Mouse (Mus musculus): Measurements from ENCODE around the gene Otulinl.

Gene Otulinl

GRCm38 (mm10) chr15:27680997-27681396 is 382 bp downstream of the Otulinl start:
- in situ Hi-C loops (cut with MboI, MseI): no loop called here

GRCm38 (mm10) chr15:27678511-27678910 is 2.9 kb downstream of the Otulinl start:
- in situ Hi-C loops (cut with MboI, MseI): no loop called here

GRCm38 (mm10) chr15:27677801-27678200 is 3.6 kb downstream of the Otulinl start:
- in situ Hi-C loops (cut with MboI, MseI): no loop called here

- in situ Hi-C loops (cut with MboI, MseI): no loop called here
Measured at GRCm38 (mm10) chr15:27676211-27676610, 5.2 kb downstream of the Otulinl start.

GRCm38 (mm10) chr15:27675122-27675521 is 6.3 kb downstream of the Otulinl start:
- in situ Hi-C loops (cut with MboI, MseI): no loop called here

- in situ Hi-C loops (cut with MboI, MseI): loop anchor here (25.0 kb wide), 1 partner anchor 163 kb away; no protein-coding TSS in a partner anchor
Measured at GRCm38 (mm10) chr15:27674041-27674440, 7.3 kb downstream of the Otulinl start.

GRCm38 (mm10) chr15:27673151-27673550 is 8.2 kb downstream of the Otulinl start:
- in situ Hi-C loops (cut with MboI, MseI): loop anchor here (25.0 kb wide), 1 partner anchor 164 kb away; no protein-coding TSS in a partner anchor

DNA sequence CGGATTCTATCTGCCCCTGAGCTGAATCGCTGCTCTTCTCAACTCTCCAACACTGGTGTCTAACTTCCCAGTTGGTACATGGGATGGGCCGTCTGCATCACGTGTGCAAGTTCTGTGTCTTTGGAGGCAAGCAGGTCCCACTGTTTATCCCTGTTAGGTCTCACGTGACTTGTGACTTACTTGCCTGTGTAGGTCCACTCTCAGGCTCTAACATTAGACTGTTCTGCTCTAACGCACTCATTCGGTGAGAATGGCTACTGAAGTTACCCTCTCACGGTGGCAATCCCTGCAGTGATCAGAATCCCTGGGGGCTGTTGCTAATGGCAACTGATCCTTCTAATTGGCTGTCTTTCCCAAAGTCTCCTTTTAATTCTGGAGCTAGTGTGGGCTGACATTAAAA is 9.1 kb downstream of the Otulinl start:
- in situ Hi-C loops (cut with MboI, MseI): loop anchor here (25.0 kb wide), 1 partner anchor 165 kb away; no protein-coding TSS in a partner anchor

DNA sequence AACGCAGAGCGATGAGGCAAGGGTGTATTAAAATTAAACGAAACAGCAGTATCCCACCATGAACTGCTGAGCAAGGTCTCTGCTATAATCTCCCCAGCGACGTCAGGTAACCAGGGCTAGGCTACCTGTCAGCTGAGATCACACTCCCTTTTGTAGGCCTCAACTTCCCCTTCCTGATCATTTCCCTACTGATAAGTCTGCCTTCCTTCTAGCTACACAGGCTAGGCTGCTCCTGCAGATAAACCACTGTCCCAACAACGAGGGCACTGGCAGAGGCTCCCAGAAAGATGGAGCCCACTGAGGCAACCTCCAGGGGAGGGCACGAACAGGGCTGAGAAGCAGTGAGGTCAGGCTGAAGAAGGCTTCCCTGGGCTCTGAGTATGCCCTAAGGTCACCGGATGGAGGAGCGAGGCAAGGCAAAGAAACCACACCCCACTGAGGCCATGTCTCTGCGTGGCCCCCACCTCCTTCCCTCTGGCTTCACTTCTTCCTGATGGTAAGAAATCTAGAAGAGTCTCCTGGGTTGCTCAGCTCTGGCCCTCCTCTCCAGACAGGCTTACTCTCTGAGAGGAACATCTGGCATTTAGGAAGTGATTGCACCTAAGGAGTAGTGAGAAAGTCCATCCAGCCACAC is 9.7 kb downstream of the Otulinl start:
- in situ Hi-C loops (cut with MboI, MseI): loop anchor here (25.0 kb wide), 1 partner anchor 166 kb away; no protein-coding TSS in a partner anchor

DNA sequence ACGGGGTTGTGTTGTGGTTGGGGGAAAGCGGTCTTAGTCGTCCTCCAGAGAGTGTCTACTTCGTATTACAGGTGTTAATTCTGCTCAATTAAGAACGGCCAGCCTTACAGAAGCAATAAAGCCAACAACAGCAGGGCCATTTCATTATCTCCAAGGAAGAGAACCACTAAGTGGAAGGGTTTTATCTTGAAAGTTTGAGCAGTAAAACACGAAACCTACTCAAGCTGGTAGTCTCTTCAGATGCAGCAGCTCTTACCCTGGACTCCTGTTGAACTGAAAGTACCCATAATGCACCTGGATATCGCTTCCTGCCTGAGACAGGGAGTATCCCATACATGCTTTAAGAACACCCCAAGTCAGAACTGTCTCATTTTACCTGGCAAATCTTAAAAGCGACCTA is 10.7 kb downstream of the Otulinl start:
- in situ Hi-C loops (cut with MboI, MseI): loop anchor here (25.0 kb wide), 1 partner anchor 167 kb away; no protein-coding TSS in a partner anchor

- in situ Hi-C loops (cut with MboI, MseI): loop anchor here (25.0 kb wide), 1 partner anchor 167 kb away; no protein-coding TSS in a partner anchor
Measured at GRCm38 (mm10) chr15:27669931-27670411, 11.4 kb downstream of the Otulinl start.

- in situ Hi-C loops (cut with MboI, MseI): loop anchor here (25.0 kb wide), 1 partner anchor 168 kb away; no protein-coding TSS in a partner anchor
Measured at GRCm38 (mm10) chr15:27669276-27669675, 12.1 kb downstream of the Otulinl start.

DNA sequence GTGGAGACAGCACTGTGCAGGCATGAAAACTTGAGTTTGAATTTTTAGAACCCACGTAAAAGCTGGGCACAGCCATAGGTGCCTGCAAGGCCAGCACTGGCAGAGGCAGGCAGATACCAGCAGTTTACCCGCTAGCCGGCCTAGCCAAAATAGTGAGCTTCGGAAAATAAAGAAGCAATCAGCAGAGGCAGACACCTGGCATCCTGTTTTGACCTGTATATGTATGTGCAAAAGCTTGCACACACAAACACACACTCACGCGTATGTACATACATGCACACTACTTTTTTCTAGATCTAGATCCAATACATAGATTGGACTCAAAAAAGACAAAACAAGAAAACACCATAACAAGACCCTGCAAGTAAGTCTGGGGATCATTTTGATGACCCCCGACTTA is 12.8 kb downstream of the Otulinl start:
- in situ Hi-C loops (cut with MboI, MseI): loop anchor here (25.0 kb wide), 1 partner anchor 169 kb away; no protein-coding TSS in a partner anchor

DNA sequence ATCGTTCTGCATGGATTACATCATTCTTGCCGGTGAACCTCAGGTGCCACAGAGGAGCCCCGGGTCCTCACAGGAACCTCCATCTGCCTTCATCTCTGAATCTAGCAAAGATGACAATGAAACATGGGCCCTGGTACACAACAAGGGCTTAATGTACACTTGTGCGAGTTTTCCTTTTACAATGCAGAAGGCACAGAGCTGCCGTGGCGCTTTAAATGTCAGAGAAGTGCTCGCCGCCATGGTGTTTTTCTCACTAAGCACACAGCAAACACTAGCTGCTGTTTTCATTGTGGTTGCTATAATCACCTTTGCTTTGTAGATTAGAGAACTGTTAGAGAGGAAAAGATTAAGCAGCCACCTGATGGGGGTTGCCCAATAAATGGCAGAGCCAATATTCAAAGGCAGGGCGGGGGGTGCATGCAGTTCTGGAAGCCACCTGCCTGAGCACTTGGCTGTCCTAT is 13.3 kb downstream of the Otulinl start:
- in situ Hi-C loops (cut with MboI, MseI): loop anchor here (25.0 kb wide), 1 partner anchor 169 kb away; no protein-coding TSS in a partner anchor

DNA sequence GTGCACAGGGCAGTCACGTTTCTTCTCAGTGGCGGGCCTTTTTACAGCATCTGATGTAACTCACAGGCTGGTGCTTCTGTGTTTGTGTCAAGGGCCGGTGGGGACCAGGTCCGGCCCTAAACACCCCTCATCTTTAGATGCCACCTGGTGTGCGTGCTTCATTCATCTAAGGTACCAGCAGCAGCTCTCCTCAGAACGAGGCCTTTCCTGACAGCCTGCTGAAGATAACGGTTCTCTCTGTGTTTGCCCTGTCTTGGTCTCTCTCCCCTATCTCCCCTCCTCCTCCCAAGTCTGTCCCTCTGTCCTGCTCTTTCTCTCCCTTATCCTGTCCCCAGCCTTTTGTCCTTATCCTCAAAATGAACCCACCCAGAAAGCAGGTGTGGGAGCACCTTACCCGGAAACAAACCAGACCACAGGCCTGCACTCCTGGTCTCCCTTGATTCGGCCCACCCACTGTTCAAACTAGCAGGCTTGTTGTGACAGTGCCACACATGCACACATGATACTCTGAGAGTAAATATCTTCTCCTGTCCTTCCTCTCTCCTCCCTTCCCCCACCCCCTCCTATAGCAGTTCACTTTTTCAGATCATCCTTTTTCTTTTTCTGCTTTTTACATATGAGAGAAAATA is 14.4 kb downstream of the Otulinl start:
- in situ Hi-C loops (cut with MboI, MseI): loop anchor here (25.0 kb wide), 1 partner anchor 170 kb away; no protein-coding TSS in a partner anchor

- in situ Hi-C loops (cut with MboI, MseI): loop anchor here (25.0 kb wide), 1 partner anchor 172 kb away; no protein-coding TSS in a partner anchor
Measured at GRCm38 (mm10) chr15:27665392-27665911, 15.9 kb downstream of the Otulinl start.

- in situ Hi-C loops (cut with MboI, MseI): loop anchor here (25.0 kb wide), 1 partner anchor 173 kb away; no protein-coding TSS in a partner anchor
Measured at GRCm38 (mm10) chr15:27664126-27664525, 17.3 kb downstream of the Otulinl start.

- in situ Hi-C loops (cut with MboI, MseI): loop anchor here (25.0 kb wide), 1 partner anchor 175 kb away; no protein-coding TSS in a partner anchor
Measured at GRCm38 (mm10) chr15:27662699-27663098, 18.7 kb downstream of the Otulinl start.

DNA sequence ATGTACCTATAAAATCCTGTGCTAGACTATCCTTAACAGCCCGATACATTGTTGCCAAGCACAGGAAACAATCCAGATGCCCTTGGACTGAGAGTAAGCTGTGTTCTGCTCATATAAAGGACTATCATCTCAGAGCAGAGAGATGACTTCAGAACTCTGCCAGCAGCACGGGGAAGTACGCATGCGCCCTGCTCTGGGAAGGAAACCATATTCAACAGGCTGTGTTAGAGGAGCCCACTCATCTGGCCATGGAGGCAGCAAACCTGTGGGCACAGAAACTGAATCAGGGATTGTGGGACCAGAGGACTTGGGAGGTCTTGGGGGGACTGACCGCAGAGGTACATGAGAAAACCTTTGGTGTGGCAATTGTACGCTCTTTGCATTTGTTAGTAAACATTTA is 19.7 kb downstream of the Otulinl start:
- in situ Hi-C loops (cut with MboI, MseI): loop anchor here (25.0 kb wide), 1 partner anchor 176 kb away; no protein-coding TSS in a partner anchor

- in situ Hi-C loops (cut with MboI, MseI): loop anchor here (5.0 to 25.0 kb wide), 2 partner anchors 58 to 178 kb away; no protein-coding TSS in a partner anchor
Measured at GRCm38 (mm10) chr15:27659592-27660244, 21.7 kb downstream of the Otulinl start.

- in situ Hi-C loops (cut with MboI, MseI): loop anchor here (5.0 to 25.0 kb wide), 2 partner anchors 58 to 178 kb away; no protein-coding TSS in a partner anchor
Measured at GRCm38 (mm10) chr15:27659143-27659542, 22.2 kb downstream of the Otulinl start.

Measured in T-helper 2 cell (primary cell).